Mouse (Mus musculus) adrenal gland, postnatal 14 days (tissue): ENCODE results near the gene Dis3l2. TPM values are rescaled to one million over a fixed set of nuclear protein-coding genes. Genes with fewer than 3 reads are reported as not detected.

Experiments used
- DNase-seq: peaks from one replicate; pipeline ENCODE4 v3.0.0; 2021; ENCODE audit warnings: mixed read lengths
- total RNA-seq: library from RNA; stranded (reverse); gene quantifications from 2 replicates; pipeline ENCODE4 v1.2.3, GENCODE M21; 2021

The Dis3l2 gene
- total RNA-seq, 1 experiment from 2014 or later: 15.7 TPM

DNA sequence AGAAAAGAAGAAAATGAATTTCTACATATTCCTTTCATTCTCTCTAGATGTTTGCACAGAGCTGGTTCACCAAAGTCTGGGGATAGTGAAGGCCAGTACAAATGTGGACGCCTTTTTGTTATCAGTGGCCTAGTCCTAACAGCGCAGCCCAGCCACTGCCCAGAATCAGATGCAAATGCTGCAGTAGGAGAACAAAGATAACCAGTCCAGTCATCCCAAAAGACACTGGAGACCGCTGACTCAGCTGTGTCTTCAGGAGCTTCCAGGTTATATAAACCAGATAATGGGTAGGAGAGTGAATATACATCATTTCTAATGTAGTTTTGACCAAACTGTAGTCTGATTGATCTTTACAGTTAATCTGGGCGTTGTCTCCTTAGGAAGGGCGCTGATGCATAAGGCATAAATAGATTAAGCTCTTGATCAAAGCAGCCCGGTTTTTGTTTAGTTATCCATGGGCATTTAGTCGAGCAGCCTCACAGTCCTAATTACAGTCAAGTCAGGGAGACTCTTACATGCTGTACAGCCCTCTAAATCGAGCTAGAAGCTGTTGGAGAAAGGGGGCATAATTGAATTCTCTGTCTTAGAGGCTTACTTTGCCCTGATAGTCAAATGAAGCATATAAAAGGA is 212.9 kb downstream of the Dis3l2 start:
- no peak for DNase-seq

DNA sequence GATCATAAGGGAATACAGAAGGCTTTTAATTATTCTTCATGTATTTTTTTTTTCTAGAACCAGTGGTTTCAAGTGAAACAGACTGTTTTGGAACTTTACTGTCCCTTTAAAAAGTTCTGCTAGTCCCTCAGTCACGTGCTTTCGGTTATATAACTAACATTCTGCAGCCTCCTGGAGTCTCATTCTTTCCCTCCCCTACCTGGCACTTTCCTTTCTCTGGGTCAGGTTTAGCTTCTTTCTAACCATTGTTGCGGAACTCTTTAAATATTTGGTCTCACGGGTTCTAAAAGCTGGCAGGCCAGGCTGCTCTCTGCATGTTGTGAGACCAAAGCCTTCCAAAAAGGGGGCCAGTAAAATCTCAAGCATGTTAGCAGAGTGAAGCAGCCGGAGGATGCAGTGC is 222.2 kb downstream of the Dis3l2 start:
- DNase-seq: no peak

DNA sequence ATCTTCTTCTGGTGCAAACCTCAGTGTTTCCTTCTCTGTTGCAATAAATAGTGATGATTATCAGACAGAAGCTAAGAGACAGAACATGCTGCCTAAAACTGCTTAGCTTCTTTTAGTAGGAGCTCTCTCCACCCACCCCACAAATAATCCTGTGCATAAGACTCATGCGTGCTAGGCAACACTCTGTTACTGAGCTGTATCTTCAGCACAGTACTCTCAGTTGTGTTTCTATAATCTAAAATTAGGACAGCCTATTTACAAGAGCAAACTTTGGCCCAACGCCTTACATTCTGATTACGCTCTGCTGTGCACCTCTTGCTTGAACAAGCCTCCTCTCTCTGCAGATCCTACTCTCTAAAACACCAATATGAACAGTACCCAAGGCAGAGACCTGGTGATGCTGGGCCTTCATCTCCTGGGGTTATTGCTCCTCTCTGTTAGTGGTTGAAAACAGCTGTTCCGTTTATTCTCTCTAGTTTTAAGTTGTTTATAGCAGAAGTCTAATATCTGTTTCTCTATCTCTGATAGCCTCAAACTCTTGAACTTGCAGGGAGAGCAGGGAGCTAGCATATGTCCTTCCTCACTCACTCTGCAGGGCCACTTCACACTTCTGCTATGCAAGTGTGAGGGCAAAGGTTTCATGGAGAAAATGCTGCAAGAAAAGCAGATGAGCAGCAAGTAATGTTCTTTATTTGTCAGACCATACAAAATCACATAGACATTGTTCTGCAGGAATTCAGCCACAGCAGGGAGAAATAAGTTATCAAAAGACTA is 228.2 kb downstream of the Dis3l2 start:
- DNase-seq: no peak

DNA sequence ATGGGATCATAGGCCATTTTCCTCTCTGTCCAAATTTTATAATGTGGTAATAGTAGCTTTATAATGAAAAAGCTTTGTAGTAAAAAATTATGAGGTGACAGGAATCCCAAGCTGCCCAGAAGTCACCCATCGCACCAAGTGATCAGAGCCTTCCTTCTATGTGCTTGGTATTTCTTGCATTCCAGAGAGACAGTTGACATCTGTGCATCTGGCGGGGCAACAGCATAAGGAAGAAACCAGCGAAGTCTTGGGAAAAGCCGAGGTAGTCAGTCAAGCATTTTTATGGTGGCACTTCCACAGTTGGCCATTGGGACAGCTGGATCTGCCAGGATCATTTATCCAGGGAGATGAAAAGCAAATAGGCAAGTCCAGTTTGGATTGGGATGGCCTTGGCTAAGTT is 229.2 kb downstream of the Dis3l2 start:
- no peak for DNase-seq

DNA sequence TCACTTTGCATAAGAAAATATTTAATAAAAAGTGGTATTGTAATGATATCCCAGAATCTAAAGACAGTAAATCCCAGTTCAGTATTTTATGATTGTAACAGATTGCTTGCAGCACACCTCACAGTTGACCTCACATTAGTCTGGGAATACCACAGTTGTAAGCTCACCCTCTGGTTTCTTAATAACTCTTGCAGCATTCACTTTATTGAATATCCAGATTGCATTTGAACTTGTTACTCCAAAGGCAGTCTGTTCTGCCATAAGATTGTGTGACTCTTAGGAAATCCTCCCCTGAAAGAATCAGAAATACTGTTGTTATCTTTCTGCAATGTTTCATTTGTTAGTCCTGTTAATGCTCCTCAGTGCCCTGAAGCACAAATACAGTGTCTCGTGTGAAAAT is 230.0 kb downstream of the Dis3l2 start:
- DNase-seq: no peak

DNA sequence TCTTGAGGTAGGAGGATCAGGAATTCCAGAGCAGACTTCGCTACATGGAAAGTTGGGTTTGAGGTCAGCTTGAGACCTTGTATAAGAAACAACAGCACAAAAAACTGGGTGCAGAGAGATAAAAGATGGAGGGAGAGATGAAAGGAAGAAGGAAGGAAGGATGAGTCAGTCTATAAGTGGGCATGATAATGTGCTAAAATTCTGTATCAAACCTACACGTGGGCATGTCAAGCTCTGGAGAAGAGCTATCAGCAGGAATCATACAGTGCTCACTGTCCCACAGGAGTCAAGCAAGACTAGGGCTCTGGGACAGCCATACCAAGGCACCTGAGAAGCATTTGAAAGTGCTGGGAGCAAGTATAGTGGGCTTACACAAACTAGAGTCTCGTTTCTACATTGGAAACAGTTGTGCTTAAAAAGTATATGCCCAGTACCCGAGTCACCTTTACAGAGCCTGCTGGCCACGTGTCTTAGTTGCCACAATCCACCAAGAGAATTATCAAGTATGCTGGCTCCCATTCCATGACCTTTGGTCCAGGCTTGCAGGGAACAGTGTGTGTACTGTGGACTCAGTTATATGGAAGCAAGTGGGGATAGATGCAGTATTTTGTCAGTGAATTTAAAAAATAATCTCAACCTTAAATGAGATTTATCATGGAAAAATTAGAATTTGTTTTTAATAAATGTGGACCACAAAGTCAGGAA is 248.0 kb downstream of the Dis3l2 start:
- DNase-seq: no peak

DNA sequence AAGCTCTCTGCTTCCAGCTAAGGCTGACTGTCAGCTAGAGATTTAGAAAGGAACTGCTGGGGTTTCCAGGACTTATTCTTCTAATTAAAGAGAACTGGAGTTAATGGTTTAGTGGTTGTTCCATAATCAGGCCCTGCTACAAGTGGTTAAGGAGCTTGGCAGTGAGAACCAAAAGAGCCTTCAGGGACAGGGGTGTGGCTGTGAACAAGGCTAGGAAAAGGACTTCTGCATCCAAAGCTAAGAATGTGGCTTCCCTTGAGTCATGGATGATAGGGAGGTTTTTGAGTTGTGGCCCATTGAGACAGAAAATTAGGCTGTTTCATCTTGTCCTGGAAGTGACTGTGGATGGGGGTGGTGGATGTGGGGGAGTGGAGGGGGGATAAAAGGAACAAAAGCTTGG is 252.2 kb downstream of the Dis3l2 start:
- no peak for DNase-seq

DNA sequence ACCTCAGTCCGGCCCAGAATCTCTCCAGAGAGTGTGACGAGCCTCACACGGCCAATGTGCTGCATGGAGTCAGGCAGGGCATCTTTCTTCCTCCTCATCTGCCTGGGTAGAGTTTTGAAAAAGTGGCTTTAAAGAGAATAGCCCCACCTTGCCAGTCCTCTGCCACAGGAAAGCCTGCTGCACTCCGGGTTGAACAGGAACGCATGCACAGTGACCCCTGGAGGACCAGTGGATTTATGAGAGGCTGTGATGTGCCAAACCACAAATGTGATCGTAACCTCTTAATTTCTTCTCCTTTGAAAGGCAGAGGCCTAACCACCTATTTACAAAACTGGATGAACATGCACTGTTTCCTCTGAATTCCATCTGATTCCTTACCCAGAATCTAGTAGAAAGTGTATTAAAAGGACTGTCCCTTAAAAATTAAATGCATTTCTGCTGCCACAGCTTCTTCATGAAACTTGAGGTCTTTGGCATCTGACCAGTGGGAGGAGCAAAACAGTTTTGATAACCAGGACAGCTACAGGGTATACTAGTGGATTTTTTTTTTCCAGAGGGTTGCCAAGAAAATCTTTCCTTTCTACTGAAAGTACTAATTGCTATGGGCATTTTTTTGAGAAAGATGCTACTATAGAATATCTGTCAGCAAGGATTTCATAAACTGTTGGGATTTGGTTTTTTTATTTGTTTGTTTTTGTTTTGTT is 264.8 kb downstream of the Dis3l2 start:
- peak; percentile 67 for DNase-seq

DNA sequence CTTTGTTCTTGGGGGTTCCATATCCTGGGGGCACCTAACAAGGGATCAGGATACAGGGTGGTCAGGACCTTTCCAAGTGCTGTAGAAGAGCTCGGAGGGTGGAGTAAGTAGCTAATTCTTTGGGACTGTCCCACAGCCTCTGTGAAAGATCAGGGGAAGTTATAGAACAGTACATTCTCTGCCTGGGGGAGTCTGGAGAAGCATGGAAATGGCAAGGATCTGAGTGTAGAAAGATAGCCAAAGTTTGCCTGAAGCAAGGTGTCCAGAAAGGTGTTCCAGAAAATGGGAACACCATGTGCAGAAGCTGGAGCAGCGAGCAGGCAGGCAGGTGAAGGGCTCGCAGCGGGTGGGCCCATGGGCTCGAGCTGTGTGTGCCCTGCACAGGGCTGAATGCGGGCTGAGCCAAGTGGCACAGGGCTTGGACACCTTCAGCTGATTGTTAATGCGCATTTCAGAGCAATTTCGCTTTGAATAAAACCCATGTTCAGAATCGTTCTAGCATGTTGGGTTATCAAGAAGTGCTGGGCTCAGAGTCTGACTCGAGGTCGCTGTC is 265.6 kb downstream of the Dis3l2 start:
- no peak for DNase-seq

DNA sequence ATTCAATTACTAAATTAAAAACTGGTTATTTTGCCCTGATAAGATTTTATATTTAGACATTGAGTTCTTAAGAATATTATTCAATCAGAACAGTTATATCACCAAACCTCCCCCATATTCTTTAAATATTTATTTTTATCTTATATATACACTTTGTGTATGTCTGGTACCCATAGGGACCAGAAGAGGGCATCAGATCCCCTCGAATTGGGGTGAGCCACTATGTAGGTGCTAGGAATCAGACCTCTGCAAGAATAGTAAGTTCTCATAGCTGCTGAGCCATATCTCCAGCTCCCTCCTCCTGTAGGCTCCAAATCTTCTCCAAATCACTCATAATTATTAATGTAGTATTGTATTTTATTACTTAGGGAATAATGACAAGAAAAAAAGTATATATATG is 269.1 kb downstream of the Dis3l2 start:
- DNase-seq: no peak

DNA sequence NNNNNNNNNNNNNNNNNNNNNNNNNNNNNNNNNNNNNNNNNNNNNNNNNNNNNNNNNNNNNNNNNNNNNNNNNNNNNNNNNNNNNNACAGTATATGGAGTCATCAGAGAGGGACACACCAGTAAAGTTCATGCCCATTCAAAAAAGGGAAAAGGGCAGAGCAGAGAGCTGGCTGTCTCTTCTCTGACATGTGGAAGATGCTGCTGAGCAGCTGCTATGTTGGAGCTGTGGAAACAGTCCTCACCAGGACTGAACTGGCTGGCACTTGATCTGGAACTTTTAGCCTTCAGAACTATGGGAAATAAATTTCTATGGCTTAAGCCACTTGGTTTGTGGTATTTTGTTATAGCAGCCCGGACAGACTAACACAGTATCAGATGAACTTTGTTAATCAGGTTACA is 273.4 kb downstream of the Dis3l2 start:
- no peak for DNase-seq

DNA sequence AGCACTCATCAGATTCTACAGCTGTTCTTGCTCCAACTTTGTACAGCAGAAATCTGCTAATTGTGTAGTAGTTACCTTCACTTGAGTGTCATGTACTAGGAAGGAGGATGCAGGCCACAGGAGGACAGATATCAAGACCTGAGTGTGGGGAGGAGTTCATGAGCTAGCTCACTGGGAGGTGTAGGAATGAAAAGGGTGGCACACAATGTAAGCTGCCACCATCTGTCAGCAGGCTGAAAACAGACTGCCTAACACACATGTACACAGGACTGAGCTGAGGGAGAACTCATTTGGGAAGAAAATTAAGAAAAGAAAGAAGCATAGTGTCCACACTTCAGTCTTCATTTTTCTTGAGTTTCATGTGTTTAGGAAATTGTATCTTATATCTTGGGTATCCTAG is 282.8 kb downstream of the Dis3l2 start:
- DNase-seq: no peak

DNA sequence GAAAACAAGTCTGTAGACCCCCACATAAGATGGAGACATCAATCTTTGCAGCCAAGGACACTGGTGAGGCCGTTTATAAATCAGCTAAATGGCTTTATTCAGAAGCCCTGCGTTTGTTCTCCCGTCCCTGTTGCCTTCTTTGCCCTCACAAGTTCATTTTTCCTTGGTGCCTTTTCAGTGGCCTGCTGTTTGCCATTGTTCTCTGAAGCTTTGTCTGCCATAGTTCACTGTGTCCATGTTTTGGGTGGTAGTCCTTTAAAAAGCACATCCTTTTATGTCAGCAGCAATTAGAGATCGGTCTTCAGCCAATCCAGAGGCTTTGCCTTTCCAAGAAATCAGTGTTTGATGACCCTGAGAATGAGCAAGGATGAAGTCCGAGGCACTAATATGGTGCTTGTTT is 289.2 kb downstream of the Dis3l2 start:
- no peak for DNase-seq

DNA sequence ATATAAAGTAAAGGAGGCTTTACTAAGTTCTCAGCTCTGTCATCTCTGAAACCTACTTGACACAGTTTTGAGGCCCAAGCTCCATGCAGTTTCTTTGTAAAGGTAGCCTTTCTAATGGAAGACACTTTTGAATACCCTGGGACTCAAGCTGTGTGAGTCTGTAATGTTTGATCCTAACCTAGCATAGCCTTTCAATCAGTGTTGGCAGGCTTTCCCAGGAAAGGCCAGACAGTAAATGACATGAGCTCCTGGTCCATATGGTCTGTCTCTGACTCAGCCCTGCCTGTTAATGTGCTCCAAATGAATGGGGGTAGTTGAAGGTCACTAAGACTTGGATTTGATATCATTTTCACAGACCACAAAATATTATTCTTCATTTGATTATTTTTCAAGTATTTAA is 290.4 kb downstream of the Dis3l2 start:
- no peak for DNase-seq

DNA sequence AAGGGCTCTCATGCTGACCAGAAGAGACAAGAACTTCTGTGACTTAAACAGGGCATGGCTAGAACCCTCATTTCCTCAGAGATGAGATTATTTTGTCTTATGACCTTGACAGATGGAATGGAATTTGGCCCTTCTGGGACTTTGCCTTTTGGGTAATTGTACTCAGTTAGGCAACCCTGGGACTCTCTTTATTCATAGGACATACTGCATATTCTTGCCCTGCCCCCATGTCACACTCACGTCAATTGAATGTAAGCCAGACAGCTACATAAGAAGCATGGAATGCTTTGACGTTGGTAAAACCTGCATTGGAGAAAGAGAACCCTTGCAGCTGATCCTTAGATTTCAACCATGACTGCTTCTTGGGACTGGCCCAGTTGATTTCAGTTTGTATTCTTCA is 294.4 kb downstream of the Dis3l2 start:
- DNase-seq: peak; percentile 21

DNA sequence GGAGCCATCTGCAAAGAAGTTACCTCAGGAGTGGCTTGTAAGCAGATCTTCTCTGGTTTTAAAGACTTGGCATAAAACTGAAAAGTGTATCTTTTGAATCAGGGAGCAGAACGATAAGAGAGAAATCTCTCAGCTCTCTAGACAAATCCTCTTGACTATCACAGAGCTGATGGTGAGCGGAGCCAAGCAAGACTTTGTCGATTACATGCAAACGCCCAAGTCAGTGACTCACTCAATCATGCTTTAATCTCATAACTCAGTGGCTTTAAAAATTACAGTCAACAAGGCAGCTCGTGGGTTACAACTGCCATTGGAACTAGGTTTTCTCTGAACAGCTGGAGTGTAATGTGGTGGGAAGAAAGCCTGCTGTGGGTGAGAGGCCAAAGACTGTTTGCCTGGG is 297.8 kb downstream of the Dis3l2 start:
- DNase-seq: no peak

DNA sequence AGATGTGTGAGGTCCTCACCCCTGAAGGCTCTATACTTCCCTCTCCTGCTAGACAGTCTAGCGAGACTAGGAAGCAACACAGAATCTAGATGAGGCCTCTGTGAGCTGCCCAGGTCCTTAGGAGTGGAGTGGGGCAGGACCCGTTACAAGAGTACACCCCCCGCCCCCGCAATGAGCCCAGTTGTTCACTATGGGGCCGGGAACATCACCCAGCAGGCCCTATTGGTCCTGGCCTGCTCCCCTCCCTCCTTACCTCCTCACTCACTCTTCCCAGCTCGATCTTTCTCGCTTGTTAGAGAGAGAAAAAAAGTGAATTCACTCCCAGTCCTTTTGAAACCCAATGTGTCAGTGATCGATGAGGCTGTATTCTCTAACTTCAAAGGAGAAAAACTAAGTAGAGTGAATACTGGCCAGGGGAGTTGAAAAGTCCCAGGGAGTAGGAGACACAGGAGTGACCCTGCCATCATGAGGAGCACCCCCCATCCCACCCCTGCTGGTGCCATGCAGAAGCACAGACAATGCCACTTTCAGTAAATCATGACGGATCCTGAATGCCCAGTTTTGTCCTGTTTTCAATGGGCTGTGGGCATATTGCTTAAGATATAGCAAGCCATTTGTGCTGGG is 299.0 kb downstream of the Dis3l2 start:
- DNase-seq: no peak

DNA sequence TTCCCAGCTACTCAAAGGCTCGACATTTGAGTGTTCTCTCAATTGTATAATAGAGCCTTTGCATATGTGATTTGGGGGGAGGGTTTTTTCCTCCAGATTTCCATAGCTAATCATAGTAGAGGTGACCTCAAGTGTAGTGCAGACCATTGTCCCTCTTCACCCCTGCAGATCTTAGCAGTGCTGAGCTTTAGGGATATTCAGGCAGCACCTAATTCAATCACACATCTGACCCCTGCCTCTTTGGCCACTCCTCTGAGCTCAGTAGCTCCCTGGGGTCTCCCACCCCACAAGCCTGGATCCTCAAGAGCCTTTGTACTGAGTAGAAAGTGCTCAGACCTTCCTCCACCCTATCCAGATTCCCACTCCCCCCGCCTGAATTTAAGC is 299.6 kb downstream of the Dis3l2 start:
- no peak for DNase-seq

DNA sequence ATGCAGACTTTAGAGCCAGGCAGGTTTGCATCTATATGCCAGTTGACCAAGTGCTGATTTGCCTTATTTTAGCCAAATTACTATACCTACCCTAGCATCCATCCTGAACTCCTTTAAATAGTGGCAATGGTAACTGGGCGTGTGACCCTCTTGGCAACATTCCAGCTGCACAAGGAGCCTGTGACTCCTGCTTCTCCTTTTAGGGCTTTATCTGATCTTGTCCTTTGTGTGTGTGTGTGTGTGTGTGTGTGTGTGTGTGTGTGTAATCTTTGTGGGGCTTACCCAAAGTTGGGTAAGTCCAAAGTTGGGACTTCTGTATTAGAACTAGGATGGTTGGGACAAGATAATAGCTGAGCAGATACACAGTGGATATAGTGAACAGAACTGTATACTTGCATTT is 302.8 kb downstream of the Dis3l2 start:
- no peak for DNase-seq

DNA sequence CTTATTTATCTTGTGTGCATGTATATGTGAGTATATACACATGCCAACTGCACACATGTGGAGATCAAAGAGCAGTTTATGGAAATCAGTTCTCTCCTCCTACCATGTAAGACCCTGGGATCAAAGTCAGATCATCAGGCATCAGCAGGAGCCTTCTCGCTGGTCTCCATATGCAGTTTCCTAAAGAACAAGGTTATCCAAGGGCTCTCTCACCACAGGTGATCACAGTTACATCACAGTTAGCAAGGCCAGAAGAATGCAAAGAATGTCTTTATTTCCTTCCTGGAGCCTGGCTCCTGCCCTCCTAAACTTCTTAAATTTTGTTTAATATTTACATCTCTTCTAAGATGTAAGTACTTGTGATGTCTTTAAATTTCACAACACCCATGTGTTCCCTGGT is 304.6 kb downstream of the Dis3l2 start:
- DNase-seq: no peak

DNA sequence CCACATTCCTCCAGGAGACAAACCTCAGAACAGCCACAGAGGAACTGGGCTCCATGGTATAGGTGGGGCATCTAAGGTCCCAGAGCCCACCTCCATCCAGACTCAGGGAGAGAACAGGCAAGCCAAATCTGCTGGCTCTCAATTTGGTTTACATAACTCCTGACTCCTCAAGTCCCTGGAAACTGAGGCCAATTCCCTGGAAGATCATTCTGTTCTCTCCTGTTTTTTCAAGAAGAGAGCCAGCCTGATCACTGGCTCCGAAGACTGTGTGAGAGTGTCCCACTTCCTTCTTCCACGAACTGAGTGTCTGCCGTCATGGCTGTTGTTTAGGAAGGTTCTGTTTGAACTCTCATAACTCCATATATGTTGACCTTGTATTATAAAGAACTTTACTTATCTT is 305.5 kb downstream of the Dis3l2 start:
- no peak for DNase-seq

DNA sequence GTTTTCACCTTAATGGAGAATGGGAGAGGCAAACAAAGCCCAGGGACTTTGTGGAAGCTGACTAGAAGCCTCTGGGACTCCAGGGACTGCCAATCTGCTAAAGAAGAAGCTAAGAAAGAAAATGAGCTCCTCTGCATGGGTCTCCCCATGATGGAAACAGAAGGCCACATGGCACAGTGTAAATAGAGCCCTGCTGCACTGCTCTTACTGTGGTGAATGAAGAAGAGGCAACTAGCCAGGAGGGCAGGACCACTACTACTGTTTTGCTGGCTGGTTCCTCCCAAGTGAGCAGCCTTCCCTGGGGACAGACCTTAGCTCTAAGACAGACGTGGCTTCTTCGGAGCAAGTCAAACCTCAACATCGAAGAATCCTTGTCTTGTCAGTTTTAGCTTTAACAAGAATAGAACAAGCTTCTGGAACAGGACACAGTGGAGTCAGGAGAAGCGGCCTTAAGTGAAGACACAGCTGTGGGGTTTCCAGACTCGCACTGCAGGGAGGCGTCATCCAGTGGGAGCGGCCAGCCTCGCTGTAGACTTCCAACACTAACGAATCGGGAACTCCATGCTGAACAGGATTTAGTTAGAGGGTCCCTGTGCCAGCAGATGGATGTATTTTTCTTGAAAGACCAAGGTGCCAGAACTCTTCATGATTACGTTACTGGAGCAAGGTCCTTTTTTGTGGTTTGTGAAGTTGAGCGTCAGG is 307.2 kb downstream of the Dis3l2 start:
- no peak for DNase-seq
